Mouse (Mus musculus): Measurements from ENCODE around the gene Wdr74.
A peak's percentile ranks its signal among the peaks of the same experiment; 100 is the strongest.
"Not testable (repeated sequence)": the region's sequence is repeated elsewhere in the genome, so short reads cannot be mapped to it uniquely, and the experiment has no call there.

The Wdr74 gene

GRCm38 (mm10) chr19:8715868-8716766 lies 19.5 kb upstream of the Wdr74 start:
- no peak for DNase-seq (ENCODE audit: low read depth, low spot score)

GRCm38 (mm10) chr19:8716767-8717475 lies 18.7 kb upstream of the Wdr74 start:
- DNase-seq (ENCODE audit: low read depth, low spot score), result no peak

GRCm38 (mm10) chr19:8718357-8718756 lies 17.3 kb upstream of the Wdr74 start:
- DNase-seq (ENCODE audit: low read depth, low spot score), result peak; percentile 84

GRCm38 (mm10) chr19:8719037-8719436 lies 16.6 kb upstream of the Wdr74 start:
- peak; percentile 41 for DNase-seq (ENCODE audit: low read depth, low spot score)

- no peak for DNase-seq (ENCODE audit: low read depth, low spot score)
Measured at GRCm38 (mm10) chr19:8721378-8721777, 14.2 kb upstream of the Wdr74 start.

GRCm38 (mm10) chr19:8722021-8722420 lies 13.6 kb upstream of the Wdr74 start:
- no peak for DNase-seq (ENCODE audit: low read depth, low spot score)

GRCm38 (mm10) chr19:8722559-8722906 lies 13.1 kb upstream of the Wdr74 start:
- no peak for DNase-seq (ENCODE audit: low read depth, low spot score)

- peak; percentile 99 for DNase-seq (ENCODE audit: low read depth, low spot score)
Measured at GRCm38 (mm10) chr19:8722907-8723573, 12.6 kb upstream of the Wdr74 start, which contains the start of gene Slc3a2. TSS of gene Slc3a2 (minus strand) at chr19:8723369.

GRCm38 (mm10) chr19:8723574-8724346 lies 11.9 kb upstream of the Wdr74 start:
- DNase-seq (ENCODE audit: low read depth, low spot score), result peak; percentile 60

GRCm38 (mm10) chr19:8724392-8724791 lies 11.2 kb upstream of the Wdr74 start:
- DNase-seq (ENCODE audit: low read depth, low spot score), result no peak

GRCm38 (mm10) chr19:8725081-8725613 lies 10.5 kb upstream of the Wdr74 start:
- no peak for DNase-seq (ENCODE audit: low read depth, low spot score)

GRCm38 (mm10) chr19:8726609-8727390 lies 8.8 kb upstream of the Wdr74 start:
- DNase-seq (ENCODE audit: low read depth, low spot score), result no peak

GRCm38 (mm10) chr19:8727495-8728114 lies 8.0 kb upstream of the Wdr74 start:
- no peak for DNase-seq (ENCODE audit: low read depth, low spot score)

- not testable (repeated sequence) for DNase-seq (ENCODE audit: low read depth, low spot score)
Measured at GRCm38 (mm10) chr19:8728335-8729099, 7.1 kb upstream of the Wdr74 start.

- no peak for DNase-seq (ENCODE audit: low read depth, low spot score)
Measured at GRCm38 (mm10) chr19:8734334-8734733, 1.3 kb upstream of the Wdr74 start.

- no peak for DNase-seq (ENCODE audit: low read depth, low spot score)
Measured at GRCm38 (mm10) chr19:8736160-8736467, 487 bp downstream of the Wdr74 start.

GRCm38 (mm10) chr19:8738911-8739310 lies 3.3 kb downstream of the Wdr74 start:
- DNase-seq (ENCODE audit: low read depth, low spot score), result no peak

- DNase-seq (ENCODE audit: low read depth, low spot score), result no peak
Measured at GRCm38 (mm10) chr19:8739646-8740045, 4.0 kb downstream of the Wdr74 start.

- DNase-seq (ENCODE audit: low read depth, low spot score), result no peak
Measured at GRCm38 (mm10) chr19:8740603-8741002, 5.0 kb downstream of the Wdr74 start, which contains the start of gene 1700092M07Rik. TSS of gene 1700092M07Rik (plus strand) at chr19:8740718.
